Mouse (Mus musculus) adrenal gland, postnatal 14 days (tissue): ENCODE results near the gene Nid1. TPM values are rescaled to one million over a fixed set of nuclear protein-coding genes. Genes with fewer than 3 reads are reported as not detected.
A peak's percentile ranks its signal among the peaks of the same experiment; 100 is the strongest.
"Not testable (repeated sequence)": the region's sequence is repeated elsewhere in the genome, so short reads cannot be mapped to it uniquely, and the experiment has no call there.

ENCODE experiments used
- DNase-seq: peaks from one replicate; pipeline ENCODE4 v3.0.0; 2021; ENCODE audit warnings: mixed read lengths
- total RNA-seq: library from RNA; stranded (reverse); gene quantifications from 2 replicates; pipeline ENCODE4 v1.2.3, GENCODE M21; 2021

The Nid1 gene
- total RNA-seq, 1 experiment from 2014 or later: 146 TPM

GRCm38 (mm10) chr13:13453332-13453731 is 16.0 kb downstream of the Nid1 start:
- DNase-seq: not testable (repeated sequence)

GRCm38 (mm10) chr13:13454249-13454648 is 16.9 kb downstream of the Nid1 start:
- not testable (repeated sequence) for DNase-seq

DNA sequence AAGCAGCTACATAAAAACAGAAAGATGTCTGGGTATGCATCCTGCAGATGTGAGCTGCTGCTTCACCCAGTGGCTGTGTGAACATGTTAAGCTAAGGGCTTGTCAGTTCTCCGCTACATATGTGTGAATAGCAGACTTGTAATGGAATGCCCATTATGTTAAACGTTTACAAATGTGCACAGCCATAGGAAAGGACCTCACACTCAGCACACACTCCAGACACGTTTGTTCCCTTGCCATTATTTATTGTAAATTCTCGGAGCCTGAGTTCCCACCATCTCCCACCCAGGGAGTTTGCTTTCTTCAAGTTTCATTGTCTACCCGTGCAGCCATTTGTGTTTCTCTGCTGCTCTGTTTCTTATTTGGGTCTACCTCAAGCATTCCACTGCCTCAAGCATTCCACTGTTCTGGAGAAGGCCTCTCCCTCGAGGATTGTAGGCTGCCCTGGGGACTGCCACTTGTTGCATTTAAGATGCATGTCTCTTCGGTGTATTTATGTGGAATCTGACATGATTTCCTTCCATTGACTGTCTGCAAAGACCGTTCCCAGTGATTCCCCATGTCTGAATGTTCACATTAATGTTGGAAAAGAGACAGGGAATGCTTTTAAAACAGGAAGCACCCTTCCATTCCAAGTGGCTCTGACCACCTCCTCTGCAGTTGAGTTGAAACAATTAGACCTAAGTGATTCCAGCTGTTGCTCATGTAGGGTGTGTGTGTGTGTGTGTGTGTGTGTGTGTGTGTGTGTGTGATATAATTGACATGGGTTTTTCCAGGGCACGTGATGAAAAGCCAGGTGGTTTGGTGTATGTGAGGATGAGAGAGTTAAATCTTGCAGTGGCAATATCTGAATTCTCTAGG is 18.5 kb downstream of the Nid1 start:
- not testable (repeated sequence) for DNase-seq

DNA sequence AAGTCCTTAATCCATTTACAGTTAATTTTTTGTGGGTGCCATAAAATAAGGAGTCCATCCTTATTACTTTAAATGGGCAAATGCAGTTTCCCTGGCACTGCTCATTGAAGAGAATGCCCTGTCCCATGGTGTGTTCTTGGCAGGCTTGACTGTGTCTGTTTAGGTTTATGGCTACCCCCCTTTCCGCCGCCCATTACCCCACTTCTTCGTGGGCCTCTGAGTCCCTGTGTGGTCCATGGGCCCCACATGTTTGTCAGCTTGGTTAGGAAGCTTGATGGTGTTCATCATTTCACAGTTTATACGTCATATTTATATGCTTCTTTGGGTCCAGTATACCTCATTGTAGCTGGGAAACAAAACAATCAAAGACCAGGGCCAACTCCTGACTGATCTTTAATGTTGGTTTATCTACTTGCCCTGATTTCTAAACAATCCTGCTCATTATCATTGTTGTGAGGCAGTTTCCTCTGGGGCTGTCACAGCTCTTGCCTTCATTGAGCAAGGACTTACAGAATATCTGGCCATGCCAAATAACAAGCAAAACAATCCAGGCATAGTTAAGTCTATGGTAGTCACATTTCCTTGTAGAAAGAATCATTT is 20.9 kb downstream of the Nid1 start:
- DNase-seq: no peak

DNA sequence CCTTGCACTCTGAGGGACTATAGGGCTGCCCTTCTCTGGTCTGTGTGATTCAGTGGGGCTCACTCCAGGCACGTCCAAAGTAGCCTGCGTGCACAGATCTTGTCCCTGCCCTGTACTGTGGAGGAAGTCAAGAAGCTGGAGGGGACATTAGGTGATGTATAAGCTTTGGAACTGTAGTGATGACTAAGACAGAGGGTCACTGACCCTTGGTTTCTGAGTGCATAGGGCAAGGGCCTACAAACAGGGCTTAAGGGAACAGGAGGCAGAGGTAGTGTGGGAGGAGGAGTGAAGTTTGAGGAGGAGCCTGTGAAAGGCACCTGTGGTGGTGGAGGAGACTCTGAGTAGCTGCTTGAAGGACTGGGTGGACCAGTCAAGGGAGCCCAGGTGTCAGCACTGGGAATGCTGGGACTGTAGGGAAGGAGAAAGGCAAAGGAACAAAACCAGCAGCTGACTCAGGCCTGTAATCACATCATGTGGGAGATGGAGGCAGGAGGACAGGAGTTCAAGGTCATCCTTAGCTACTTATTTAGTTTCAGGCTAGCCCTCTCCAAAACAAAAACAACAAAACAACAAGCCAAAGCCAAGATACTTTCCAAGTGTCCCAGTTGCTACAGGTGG is 23.3 kb downstream of the Nid1 start:
- DNase-seq: no peak

DNA sequence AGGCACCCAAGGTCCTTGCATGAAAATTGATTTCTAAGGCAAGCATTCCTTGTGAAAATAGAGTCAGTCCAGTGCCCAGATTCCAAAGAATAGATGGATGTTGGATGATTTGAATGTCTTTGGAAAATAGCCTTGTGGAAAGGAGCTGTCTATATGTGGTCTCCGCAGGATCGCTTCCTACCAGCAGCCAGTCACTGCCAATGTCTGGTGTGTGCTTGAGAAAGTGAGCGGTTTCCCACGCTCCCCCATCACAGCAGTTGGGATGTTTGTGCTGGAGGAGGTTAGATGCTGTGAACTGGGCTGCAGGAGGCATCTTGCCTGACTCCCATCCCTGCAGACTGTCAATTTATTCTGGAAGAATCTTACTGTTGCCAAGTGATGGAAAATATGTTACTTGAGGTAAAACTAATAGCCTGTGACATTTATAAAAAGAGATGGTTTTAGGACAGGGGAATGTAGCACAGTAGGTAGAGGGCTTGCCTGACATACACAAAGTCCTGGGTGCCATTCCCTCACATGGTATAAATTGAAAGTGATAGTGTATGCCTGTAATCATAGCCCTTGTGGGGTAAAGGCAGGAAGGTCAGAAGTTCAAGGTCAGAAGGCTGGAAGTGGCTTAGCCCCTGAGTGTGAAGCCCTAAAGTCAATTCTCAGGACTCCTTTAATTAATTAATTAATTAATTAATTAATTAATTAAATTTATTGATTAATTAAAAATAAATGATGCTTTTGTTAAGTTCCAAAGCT is 24.3 kb downstream of the Nid1 start:
- DNase-seq: no peak

DNA sequence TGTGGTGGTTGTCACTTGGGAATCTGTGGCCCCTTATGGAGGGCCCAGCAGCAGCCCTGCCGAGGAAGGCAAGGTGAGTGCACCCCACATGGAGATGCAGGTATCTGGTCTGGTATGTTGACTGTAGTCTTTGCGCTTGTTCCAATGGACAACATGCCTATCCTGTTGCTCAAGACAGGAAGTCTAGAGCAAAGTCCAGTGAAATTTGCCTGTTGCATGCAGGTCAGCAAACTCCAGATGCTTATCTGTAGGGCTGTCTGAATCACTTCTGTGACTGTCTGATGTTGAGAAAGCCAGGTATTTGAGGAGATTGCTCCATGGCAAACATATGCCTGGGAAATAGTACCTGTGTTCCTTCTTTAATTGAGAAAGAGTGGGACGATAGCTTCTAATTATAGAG is 26.6 kb downstream of the Nid1 start:
- DNase-seq: no peak

- DNase-seq: not testable (repeated sequence)
Measured at GRCm38 (mm10) chr13:13467249-13467648, 29.9 kb downstream of the Nid1 start.

DNA sequence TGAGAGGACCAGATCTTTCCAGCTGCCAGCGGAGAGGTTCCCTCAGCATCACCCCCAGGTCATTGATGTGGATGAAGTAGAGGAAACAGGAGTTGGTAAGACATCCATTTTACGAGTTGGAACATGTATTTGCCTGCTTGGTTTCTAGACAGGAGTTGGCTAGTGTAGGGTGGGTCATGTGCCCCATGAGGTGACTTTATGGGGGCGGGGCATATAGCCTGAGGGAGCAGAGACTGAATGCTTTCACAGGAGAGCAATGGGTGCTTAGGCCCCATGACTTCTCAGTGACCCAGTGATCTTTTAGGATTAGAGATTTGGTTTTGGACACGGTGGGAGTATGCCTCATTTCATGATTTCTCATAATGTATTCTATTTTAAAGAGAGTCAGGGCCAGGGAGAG is 31.2 kb downstream of the Nid1 start:
- DNase-seq: no peak

DNA sequence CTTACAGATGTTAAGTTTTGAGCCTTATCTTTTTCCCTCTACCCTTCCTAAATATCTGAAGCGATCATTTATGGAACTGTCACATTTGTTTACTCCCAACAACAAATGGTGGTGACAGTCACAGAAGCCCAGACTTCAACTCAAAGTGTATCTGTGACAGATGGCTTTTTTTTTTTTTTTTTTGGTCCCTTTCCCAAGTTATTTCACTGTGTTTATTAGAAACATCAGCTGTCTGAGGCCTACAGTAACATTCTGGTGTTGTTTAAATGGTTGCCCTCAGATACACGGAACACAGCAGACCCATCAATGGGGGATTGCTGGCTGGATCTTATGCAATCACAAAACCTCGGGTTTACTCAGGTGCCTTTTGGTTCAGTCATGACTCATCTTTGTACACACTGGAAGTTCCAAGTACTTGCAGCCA is 34.0 kb downstream of the Nid1 start:
- DNase-seq: no peak

DNA sequence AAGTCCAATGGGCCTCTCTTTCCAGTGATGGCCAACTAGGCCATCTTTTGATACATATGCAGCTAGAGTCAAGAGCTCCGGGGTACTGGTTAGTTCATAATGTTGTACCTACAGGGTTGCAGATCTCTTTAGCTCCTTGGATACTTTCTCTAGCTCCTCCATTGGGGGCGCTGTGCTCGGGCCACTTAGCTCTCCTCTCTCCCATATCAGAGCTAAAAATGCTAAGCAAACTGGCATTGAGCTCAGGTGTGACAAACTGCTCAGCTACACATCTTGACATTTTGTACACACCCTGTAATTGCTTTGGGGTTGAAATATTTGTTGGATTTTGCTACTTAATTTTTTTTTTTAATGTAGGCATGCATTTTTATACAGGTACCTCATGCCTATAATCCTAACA is 37.1 kb downstream of the Nid1 start:
- DNase-seq: not testable (repeated sequence)

GRCm38 (mm10) chr13:13474991-13475390 is 37.6 kb downstream of the Nid1 start:
- DNase-seq: no peak

GRCm38 (mm10) chr13:13476568-13476967 is 39.2 kb downstream of the Nid1 start:
- DNase-seq: no peak

GRCm38 (mm10) chr13:13477046-13477445 is 39.7 kb downstream of the Nid1 start:
- DNase-seq: no peak

DNA sequence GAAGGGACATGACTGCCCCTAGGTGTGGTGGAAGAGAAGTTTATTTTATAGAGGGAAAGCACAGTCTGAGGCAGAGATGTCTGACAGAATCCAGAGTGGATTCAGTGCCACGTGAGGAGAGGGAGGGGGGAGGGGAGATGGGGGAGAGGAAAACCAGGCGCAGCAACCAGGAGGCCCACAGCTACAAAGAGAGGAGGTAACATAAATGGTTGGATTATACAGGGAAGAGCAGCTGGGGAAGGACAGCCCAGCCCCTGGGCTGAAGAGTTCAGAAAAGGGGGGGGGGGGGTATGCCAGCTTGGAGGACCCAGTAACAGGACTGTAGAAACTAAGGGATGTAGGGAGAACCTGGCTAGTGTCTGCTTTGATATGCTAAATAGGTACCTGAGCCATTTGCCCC is 42.6 kb downstream of the Nid1 start:
- DNase-seq: no peak

GRCm38 (mm10) chr13:13481033-13481432 is 43.7 kb downstream of the Nid1 start:
- peak; percentile 36 for DNase-seq

DNA sequence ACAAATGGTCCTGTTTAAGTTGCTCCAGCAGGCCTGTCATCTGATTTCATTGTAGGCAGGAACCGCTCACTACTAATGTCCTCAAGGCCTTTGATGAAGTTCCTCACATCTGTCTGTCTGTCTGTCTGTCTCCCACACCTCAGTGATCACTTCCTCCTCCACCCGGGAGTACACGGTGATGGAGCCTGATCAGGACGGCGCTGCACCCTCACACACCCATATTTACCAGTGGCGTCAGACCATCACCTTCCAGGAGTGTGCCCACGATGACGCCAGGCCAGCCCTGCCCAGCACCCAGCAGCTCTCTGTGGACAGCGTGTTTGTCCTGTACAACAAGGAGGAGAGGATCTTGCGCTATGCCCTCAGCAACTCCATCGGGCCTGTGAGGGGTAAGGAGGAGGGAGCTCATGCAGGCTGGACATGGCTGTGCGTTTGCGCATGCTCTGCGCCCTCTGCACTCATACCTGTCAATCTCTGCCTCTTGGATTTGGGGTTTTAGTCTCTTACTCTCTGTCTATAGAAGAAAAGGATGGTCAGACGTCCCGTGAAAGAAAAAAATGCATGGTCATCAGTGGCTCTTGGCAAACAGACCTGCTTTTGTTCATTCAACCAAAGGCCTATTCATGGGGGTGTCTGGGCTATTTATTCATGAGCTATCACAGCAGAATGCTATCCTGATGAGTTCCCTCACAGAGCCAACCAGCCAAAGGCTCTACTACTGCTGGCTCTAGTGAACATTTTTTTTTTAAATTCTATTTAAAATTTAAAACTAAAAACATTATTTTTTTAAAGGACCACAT is 44.7 kb downstream of the Nid1 start:
- DNase-seq: no peak

DNA sequence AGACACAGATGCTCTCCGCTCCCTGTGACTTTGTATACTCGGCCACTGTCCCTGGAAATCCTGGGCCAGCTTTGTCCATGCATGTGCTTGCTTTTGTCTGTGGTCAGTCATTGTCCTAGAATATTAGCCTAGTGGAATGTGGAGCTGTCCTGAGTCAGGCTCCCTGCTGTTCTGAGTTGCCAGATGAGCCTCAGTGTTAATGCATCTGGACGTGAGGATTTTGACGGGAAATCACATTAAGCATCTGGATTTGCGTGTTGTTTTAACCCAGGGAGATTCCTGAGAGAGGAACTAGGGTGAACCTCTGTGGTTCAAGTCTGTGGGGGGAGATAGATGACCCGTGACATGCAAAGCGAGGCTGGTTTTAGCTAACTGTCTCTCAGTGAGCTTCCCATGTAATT is 47.0 kb downstream of the Nid1 start:
- no peak for DNase-seq

- no peak for DNase-seq
Measured at GRCm38 (mm10) chr13:13484883-13485282, 47.5 kb downstream of the Nid1 start.

GRCm38 (mm10) chr13:13485682-13486081 is 48.3 kb downstream of the Nid1 start:
- no peak for DNase-seq

DNA sequence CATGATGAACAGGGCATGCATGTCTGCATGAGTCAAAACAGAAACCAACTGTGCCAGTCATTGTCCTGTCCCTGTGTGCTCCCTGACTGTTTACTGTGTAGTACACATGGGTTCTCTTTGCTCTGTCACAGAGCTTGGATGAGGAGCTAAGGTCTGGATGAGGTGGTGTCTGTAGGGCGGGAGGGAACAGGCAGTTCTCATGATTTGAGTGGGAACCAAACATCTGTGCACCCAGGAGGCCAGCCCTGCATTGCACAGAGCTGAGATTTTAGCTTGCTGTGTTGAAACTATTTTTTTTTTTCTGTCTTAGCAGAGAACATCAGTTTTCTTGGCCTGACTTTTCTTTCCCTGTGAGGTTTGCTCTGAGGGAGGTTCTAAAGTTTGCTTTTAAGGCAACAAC is 50.5 kb downstream of the Nid1 start:
- DNase-seq: peak; percentile 24

DNA sequence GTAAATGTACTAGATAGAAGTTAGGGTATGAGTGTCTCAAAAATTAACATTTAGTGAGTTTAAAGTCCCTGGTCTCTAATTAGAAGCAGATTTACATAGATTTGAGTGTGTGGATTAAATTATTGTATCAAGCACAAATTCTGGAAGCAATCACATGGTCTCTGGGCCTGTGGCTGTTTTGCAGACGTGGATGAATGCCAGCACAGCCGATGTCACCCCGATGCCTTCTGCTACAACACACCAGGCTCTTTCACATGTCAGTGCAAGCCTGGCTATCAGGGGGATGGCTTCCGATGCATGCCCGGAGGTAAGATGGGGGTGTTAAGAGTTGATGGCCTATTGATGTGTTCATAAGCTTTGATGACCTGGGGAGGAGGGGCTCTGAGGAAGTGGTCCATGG is 52.5 kb downstream of the Nid1 start:
- DNase-seq: no peak
